ENCODE assay signal across 18 mouse cellular contexts in genomic region chr15:42912880-42913279, GRCm38 (mm10).
DNase-seq lines count a peak whose midpoint lies in the region; ATAC-seq lines count a peak whose summit lies in the region.
"Had no signal": no experiment of that assay in that cellular context is flagged by ENCODE, and none has a peak within 500 bp of the region (broad histone marks: within the 10 kb centered on the region; RNA-seq: fewer than 3 reads in every experiment).

No protein-coding gene starts in this region.

- H3K4me3 ChIP-seq in forebrain, embryonic 13.5 days, result no peak overlapping the region
- H3K4me3 ChIP-seq in forebrain, embryonic 12.5 days (replicated peaks), result no peak overlapping the region
- H3K4me3 ChIP-seq in neural tube, embryonic 12.5 days, result no peak overlapping the region
- H3K4me3 ChIP-seq in midbrain, embryonic 13.5 days (replicated peaks), result no peak overlapping the region
- H3K4me3 ChIP-seq: embryonic facial prominence, embryonic 12.5 days; erythroblast, embryonic 14.5 days; stomach, embryonic 15.5 days had no signal

- no peak overlapping the region for H3K4me2 ChIP-seq in forebrain, embryonic 13.5 days
- no peak overlapping the region for H3K4me2 ChIP-seq in forebrain, embryonic 12.5 days
- H3K4me2 ChIP-seq in neural tube, embryonic 12.5 days (replicated peaks), result no peak overlapping the region
- H3K4me2 ChIP-seq in midbrain, embryonic 13.5 days (replicated peaks), result no peak overlapping the region
- H3K4me2 ChIP-seq: embryonic facial prominence, embryonic 12.5 days; heart, embryonic 11.5 days; stomach, embryonic 15.5 days had no signal

- H3K4me1 ChIP-seq in forebrain, embryonic 13.5 days, result no peaks in the 10 kb centered on the region
- H3K4me1 ChIP-seq in forebrain, embryonic 12.5 days, result no peaks in the 10 kb centered on the region
- H3K4me1 ChIP-seq in neural tube, embryonic 12.5 days, result no peaks in the 10 kb centered on the region
- H3K4me1 ChIP-seq in midbrain, embryonic 13.5 days (replicated peaks), result no peaks in the 10 kb centered on the region; the same call in 1 of the 2 replicates
- H3K4me1 ChIP-seq: embryonic facial prominence, embryonic 12.5 days; stomach, embryonic 15.5 days had no signal

- no peak overlapping the region for H3K27ac ChIP-seq in forebrain, embryonic 13.5 days
- H3K27ac ChIP-seq in forebrain, embryonic 12.5 days, result no peak overlapping the region
- no peak overlapping the region for H3K27ac ChIP-seq in neural tube, embryonic 12.5 days
- no peak overlapping the region for H3K27ac ChIP-seq in midbrain, embryonic 13.5 days
- H3K27ac ChIP-seq: embryonic facial prominence, embryonic 12.5 days; stomach, embryonic 15.5 days had no signal

- no peaks in the 10 kb centered on the region for H3K9me3 ChIP-seq in forebrain, embryonic 13.5 days (replicated peaks)
- no peaks in the 10 kb centered on the region for H3K9me3 ChIP-seq in forebrain, embryonic 12.5 days
- H3K9me3 ChIP-seq in neural tube, embryonic 12.5 days, result no peaks in the 10 kb centered on the region
- H3K9me3 ChIP-seq in midbrain, embryonic 13.5 days, result no peaks in the 10 kb centered on the region
- H3K9me3 ChIP-seq: embryonic facial prominence, embryonic 12.5 days; stomach, embryonic 15.5 days had no signal

- H3K36me3 ChIP-seq in forebrain, embryonic 13.5 days (ENCODE audit: poor library complexity, severe bottlenecking), result no peaks in the 10 kb centered on the region
- no peaks in the 10 kb centered on the region for H3K36me3 ChIP-seq in forebrain, embryonic 12.5 days (replicated peaks)
- no peaks in the 10 kb centered on the region for H3K36me3 ChIP-seq in neural tube, embryonic 12.5 days
- H3K36me3 ChIP-seq in midbrain, embryonic 13.5 days, result no peaks in the 10 kb centered on the region
- H3K36me3 ChIP-seq: embryonic facial prominence, embryonic 12.5 days; stomach, embryonic 15.5 days had no signal

- DNase-seq in neural tube, embryonic 10.5 days (ENCODE audit: extremely low spot score, low spot score), result no peak
- DNase-seq in gastrocnemius, adult 18-20 months (ENCODE audit: low spot score), result no peak
- no peak for DNase-seq in kidney, postnatal 10 days
- DNase-seq: heart, postnatal 10 days; kidney, adult 2 months; kidney, postnatal 14 days; liver; lung, postnatal 10 days; thymus, adult 2 months had no signal

- H3K27me3 ChIP-seq in forebrain, embryonic 13.5 days, result no peaks in the 10 kb centered on the region
- H3K27me3 ChIP-seq in forebrain, embryonic 12.5 days, result no peaks in the 10 kb centered on the region
- no peaks in the 10 kb centered on the region for H3K27me3 ChIP-seq in neural tube, embryonic 12.5 days (replicated peaks)
- H3K27me3 ChIP-seq in midbrain, embryonic 13.5 days, result no peaks in the 10 kb centered on the region
- H3K27me3 ChIP-seq: embryonic facial prominence, embryonic 12.5 days; stomach, embryonic 15.5 days had no signal

- WGBS in forebrain, embryonic 13.5 days, result 64% methylated on average over 4 of the region's 4 CpGs
- WGBS in forebrain, embryonic 12.5 days, result 78% methylated on average over 4 of the region's 4 CpGs
- whole genome bisulfite sequencing in neural tube, embryonic 12.5 days, result 64% methylated on average over 4 of the region's 4 CpGs
- WGBS in midbrain, embryonic 13.5 days, result 72% methylated on average over 4 of the region's 4 CpGs

- no peak overlapping the region for H3K9ac ChIP-seq in forebrain, embryonic 13.5 days
- no peak overlapping the region for H3K9ac ChIP-seq in forebrain, embryonic 12.5 days
- no peak overlapping the region for H3K9ac ChIP-seq in neural tube, embryonic 12.5 days
- H3K9ac ChIP-seq in midbrain, embryonic 13.5 days (replicated peaks), result no peak overlapping the region
- H3K9ac ChIP-seq: embryonic facial prominence, embryonic 12.5 days; stomach, embryonic 15.5 days had no signal

- peak; percentile 19; the same call in 1 of the 2 replicates for ATAC-seq in forebrain, embryonic 13.5 days
- ATAC-seq in forebrain, embryonic 12.5 days (ENCODE audit: low FRiP score), result no peak
- ATAC-seq in neural tube, embryonic 12.5 days (ENCODE audit: low FRiP score, low read depth), result peak; percentile 26; the same call in 1 of the 2 replicates
- ATAC-seq in midbrain, embryonic 13.5 days, result 0 out of 2 replicates have a peak, but pooled peaks have one; percentile 24
- ATAC-seq: forebrain, embryonic 16.5 days had no signal
